20 mouse cellular contexts compared by ENCODE assay signal in the genomic region with DNA sequence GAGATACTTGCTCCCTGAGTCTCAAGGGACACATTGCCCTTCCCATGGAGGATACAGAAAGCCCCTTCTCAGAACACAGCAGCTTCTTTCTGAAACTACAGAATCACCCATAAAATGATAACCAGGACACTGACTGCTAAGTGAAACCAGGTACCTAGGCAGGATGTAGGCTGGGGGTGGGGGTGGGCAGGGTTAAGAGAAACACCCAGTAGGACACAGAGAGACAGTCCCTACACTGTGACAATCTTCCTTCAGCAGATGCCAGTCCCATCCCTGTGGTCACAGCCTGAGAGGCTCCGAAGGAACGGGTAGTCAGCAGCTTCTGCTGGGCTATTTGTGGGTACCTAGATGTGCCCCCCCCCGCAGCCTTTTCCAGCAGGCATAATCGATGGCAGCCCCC. TPM values are rescaled to one million over a fixed set of nuclear protein-coding genes. Genes with fewer than 3 reads are reported as not detected.
DNase-seq lines count a peak whose midpoint lies in the region; ATAC-seq and TF ChIP-seq lines count a peak whose summit lies in the region.
"Had no signal": no experiment of that assay in that cellular context is flagged by ENCODE, and none has a peak within 500 bp of the region (broad histone marks: within the 10 kb centered on the region; RNA-seq: fewer than 3 reads in every experiment).

No protein-coding gene starts in this region.

- TF ChIP-seq POLR2A in CH12.LX (IDR thresholded peaks at IDR 0.05; ENCODE audit: low read depth, low read length), result no peak; the same call in 1 of the 2 replicates

- H3K4me1 ChIP-seq in heart, embryonic 16.5 days (ENCODE audit: control insufficient read depth, insufficient read depth, low read length), result peaks cover 6% of the 10 kb centered on the region
- H3K4me1 ChIP-seq in midbrain, embryonic 12.5 days, result peaks cover 7% of the 10 kb centered on the region
- peaks cover 4% of the 10 kb centered on the region; the same call in 1 of the 2 replicates for H3K4me1 ChIP-seq in midbrain, embryonic 14.5 days (ENCODE audit: control insufficient read depth, insufficient read depth, low read length)
- peaks cover 19 to 59% of the 10 kb centered on the region in 2 experiments for H3K4me1 ChIP-seq in CH12.LX (ENCODE audit: control insufficient read depth in 1 of 2, insufficient read depth in 2 of 2)
- H3K4me1 ChIP-seq: forebrain, embryonic 15.5 days; limb, embryonic 10.5 days had no signal

- dilution Hi-C loops in CH12.LX (cut with MboI; ENCODE audit: extremely low pct_ligation_motif_present, extremely low pct_unique_long_range_greater_than_20kb, low sequenced_read_pairs), result no loop called here

- no peak for TF ChIP-seq CTCF in CH12.LX (conservative IDR thresholded peaks at IDR 0.05 in 1 of 2, IDR thresholded peaks at IDR 0.05 in 1 of 2; ENCODE audit: low read depth in 2 of 2, low read length in 2 of 2)

- DNase-seq in heart, postnatal 10 days, result no peak
- no peak for DNase-seq in midbrain, embryonic 14.5 days
- DNase-seq in CH12.LX (ENCODE audit: extremely low read depth), result no peak
- DNase-seq in cerebellum, postnatal 10 days, result no peak
- DNase-seq in left cerebral cortex, adult 11 months (ENCODE audit: low spot score), result no peak
- DNase-seq: cerebellum, postnatal 25 days; heart, adult 11 months; kidney, adult 2 months; kidney, postnatal 25 days; thymus, postnatal 14 days had no signal

- TF ChIP-seq EP300 in CH12.LX (IDR thresholded peaks at IDR 0.05; ENCODE audit: low read length), result no peak

- H3K4me3 ChIP-seq in heart, embryonic 16.5 days (ENCODE audit: low read length), result no peak overlapping the region
- no peak overlapping the region for H3K4me3 ChIP-seq in midbrain, embryonic 12.5 days
- no peak overlapping the region for H3K4me3 ChIP-seq in midbrain, embryonic 14.5 days (replicated peaks; ENCODE audit: low read depth, low read length)
- H3K4me3 ChIP-seq in CH12.LX (replicated peaks in 1 of 3; ENCODE audit: low read depth in 2 of 3, low read length in 2 of 3, poor library complexity in 1 of 3) (peak overlapping the region; percentile 36 to 57 (median 42)), macrophage (ENCODE audit: inconsistent target) (no peak overlapping the region)
- H3K4me3 ChIP-seq: forebrain, embryonic 15.5 days; heart, embryonic 15.5 days; limb, embryonic 10.5 days; myocyte had no signal

- 66% methylated on average over 4 of the region's 4 CpGs for WGBS in heart, embryonic 16.5 days
- 89% methylated on average over 4 of the region's 4 CpGs for WGBS in midbrain, embryonic 12.5 days
- WGBS in midbrain, embryonic 14.5 days, result 92% methylated on average over 4 of the region's 4 CpGs
- WGBS in macrophage (ENCODE audit: missing documents), result 60% methylated on average over 4 of the region's 4 CpGs

- no peak overlapping the region for H3K9ac ChIP-seq in heart, embryonic 16.5 days (ENCODE audit: low read length)
- H3K9ac ChIP-seq in midbrain, embryonic 12.5 days (replicated peaks), result no peak overlapping the region
- no peak overlapping the region for H3K9ac ChIP-seq in midbrain, embryonic 14.5 days (replicated peaks; ENCODE audit: low read length)
- H3K9ac ChIP-seq in CH12.LX (ENCODE audit: insufficient read depth, low read depth), result peak overlapping the region; percentile 72
- H3K9ac ChIP-seq: forebrain, embryonic 15.5 days; heart, embryonic 15.5 days had no signal

- H3K79me2 ChIP-seq in CH12.LX (replicated peaks; ENCODE audit: control insufficient read depth, extremely low read depth, insufficient read depth, poor library complexity, severe bottlenecking) (no peaks in the 10 kb centered on the region; the same call in 1 of the 2 replicates), macrophage (ENCODE audit: inconsistent target) (no peaks in the 10 kb centered on the region)

- no peaks in the 10 kb centered on the region for H3K27me3 ChIP-seq in heart, embryonic 16.5 days (ENCODE audit: control insufficient read depth, insufficient read depth, low read length)
- no peaks in the 10 kb centered on the region for H3K27me3 ChIP-seq in midbrain, embryonic 12.5 days
- no peaks in the 10 kb centered on the region for H3K27me3 ChIP-seq in midbrain, embryonic 14.5 days (ENCODE audit: control insufficient read depth, insufficient read depth, low read length)
- H3K27me3 ChIP-seq in CH12.LX (replicated peaks), result no peaks in the 10 kb centered on the region
- H3K27me3 ChIP-seq: forebrain, embryonic 15.5 days; heart, embryonic 15.5 days had no signal

- intact Hi-C loops in heart, postnatal 10 days (cut with DNase I), result no loop called here

- no peak overlapping the region for H3K27ac ChIP-seq in heart, embryonic 16.5 days (ENCODE audit: low read length)
- H3K27ac ChIP-seq in midbrain, embryonic 12.5 days (replicated peaks), result no peak overlapping the region
- H3K27ac ChIP-seq in midbrain, embryonic 14.5 days (replicated peaks; ENCODE audit: low read depth, low read length), result no peak overlapping the region
- H3K27ac ChIP-seq in CH12.LX (ENCODE audit: insufficient read depth, low read depth) (peak overlapping the region; percentile 94), macrophage (peak overlapping the region; percentile 93)
- H3K27ac ChIP-seq: forebrain, embryonic 15.5 days; limb, embryonic 10.5 days had no signal

- no peaks in the 10 kb centered on the region for H3K9me3 ChIP-seq in heart, embryonic 16.5 days (replicated peaks; ENCODE audit: control insufficient read depth, low read length)
- no peaks in the 10 kb centered on the region for H3K9me3 ChIP-seq in midbrain, embryonic 12.5 days
- H3K9me3 ChIP-seq in midbrain, embryonic 14.5 days (ENCODE audit: control insufficient read depth, low read length), result no peaks in the 10 kb centered on the region
- no peaks in the 10 kb centered on the region for H3K9me3 ChIP-seq in CH12.LX (replicated peaks; ENCODE audit: low read length)
- H3K9me3 ChIP-seq: forebrain, embryonic 15.5 days; heart, embryonic 15.5 days; limb, embryonic 10.5 days; megakaryocyte, embryonic 14.5 days had no signal

- in situ Hi-C loops in CH12.LX (cut with MboI; ENCODE audit: low pct_ligation_motif_present, low pct_unique_long_range_greater_than_20kb, low sequenced_read_pairs), result loop anchor here (5.0 kb wide), 3 partner anchors 42 to 257 kb away; a partner anchor contains a TSS

- TF ChIP-seq RAD21 in CH12.LX (IDR thresholded peaks at IDR 0.05; ENCODE audit: low read depth, low read length), result no peak

- no peak for ATAC-seq in heart, embryonic 16.5 days (replicated peaks; ENCODE audit: extremely low read depth, insufficient read depth, low FRiP score)
- 0 out of 2 replicates have a peak, but pooled peaks have one; percentile 5 for ATAC-seq in midbrain, embryonic 12.5 days (ENCODE audit: low FRiP score, low read depth)
- no peak for ATAC-seq in midbrain, embryonic 14.5 days (ENCODE audit: low FRiP score, low TSS enrichment)

- no peaks in the 10 kb centered on the region for H3K36me3 ChIP-seq in heart, embryonic 16.5 days (ENCODE audit: control insufficient read depth, insufficient read depth)
- H3K36me3 ChIP-seq in midbrain, embryonic 12.5 days, result no peaks in the 10 kb centered on the region
- H3K36me3 ChIP-seq in midbrain, embryonic 14.5 days (ENCODE audit: control insufficient read depth, insufficient read depth, low read length), result no peaks in the 10 kb centered on the region
- peaks cover 4 to 16% of the 10 kb centered on the region in 2 experiments for H3K36me3 ChIP-seq in CH12.LX (replicated peaks in 1 of 2; ENCODE audit: control insufficient read depth in 1 of 2, insufficient read depth in 1 of 2, low read length in 1 of 2)
- H3K36me3 ChIP-seq in macrophage (ENCODE audit: inconsistent target), result no peaks in the 10 kb centered on the region
- H3K36me3 ChIP-seq: forebrain, embryonic 15.5 days; G1E; heart, embryonic 15.5 days; limb, embryonic 10.5 days had no signal

- peak overlapping the region; percentile 7; the same call in 1 of the 2 replicates for H3K4me2 ChIP-seq in heart, embryonic 16.5 days (ENCODE audit: low read depth, low read length)
- H3K4me2 ChIP-seq in midbrain, embryonic 12.5 days (replicated peaks), result no peak overlapping the region
- H3K4me2 ChIP-seq in midbrain, embryonic 14.5 days (ENCODE audit: low read length), result no peak overlapping the region
- peak overlapping the region; percentile 52 for H3K4me2 ChIP-seq in CH12.LX (ENCODE audit: insufficient read depth, low read depth, poor library complexity, severe bottlenecking)
- H3K4me2 ChIP-seq: forebrain, embryonic 15.5 days; heart, embryonic 15.5 days; liver, embryonic 11.5 days had no signal

TF ChIP-seq in CH12.LX, 34 proteins besides CTCF, POLR2A, EP300 and RAD21 (continues in another document):
- no peak for TF ChIP-seq MYC (IDR thresholded peaks at IDR 0.05; ENCODE audit: low read depth, low read length)
- no peak for TF ChIP-seq JUN (IDR thresholded peaks at IDR 0.05; ENCODE audit: insufficient read depth, low read depth, low read length)

RNA-seq across cellular contexts. Expression of a gene that starts 27.8 kb away (rescaled TPM):
- polyA plus RNA-seq in heart, embryonic 16.5 days (2015; fragmentation: Nextera tagmentation; extraction: Ambion mirVana), result 0.86 and 2.6 TPM in 2 replicates
- 1 to 10 TPM in 1 of 2 experiments, under 1 TPM in 1; 0.45 to 1.1 TPM for total RNA-seq in heart, postnatal 10 days (2021)
- 0.72 and 1.1 TPM in 2 replicates for polyA plus RNA-seq in midbrain, embryonic 12.5 days (2016; fragmentation: Nextera tagmentation; extraction: Ambion mirVana)
- polyA plus RNA-seq in midbrain, embryonic 14.5 days (2014; fragmentation: Nextera tagmentation; extraction: Ambion mirVana), result 0.59 and 0.80 TPM in 2 replicates
- 55.8 and 64.7 TPM in 2 replicates for total RNA-seq in CH12.LX (2012; rRNA removed)
- 151 and 164 TPM in 2 replicates for total RNA-seq in CH12.LX (2014; rRNA removed)
- 130 and 139 TPM in 2 replicates for polyA plus RNA-seq in CH12.LX (2012; ENCODE audit: insufficient read length, low read depth)
- 100 to 1,000 TPM in 22 of 26 experiments, 10 to 100 TPM in 4; 65.8 to 335 (median 180) TPM for total RNA-seq in macrophage (2018; cell fraction: chromatin; rRNA removed)
- total RNA-seq in macrophage (2018; cell fraction: cytosol; rRNA removed), result 10 to 100 TPM; 16.6 to 45.8 (median 27.9) TPM
- 100 to 1,000 TPM in 25 of 26 experiments, 10 to 100 TPM in 1; 97.8 to 265 (median 186) TPM for total RNA-seq in macrophage (2018; cell fraction: nucleus; rRNA removed)
- 21.9 to 32.0 TPM (median 29.3 TPM) in 3 replicates for polyA plus RNA-seq in macrophage (2018)
- polyA plus RNA-seq: G1E had no signal

RNA-seq across cellular contexts. Expression of a gene that starts 42.6 kb away (rescaled TPM):
- polyA plus RNA-seq in heart, embryonic 16.5 days (2015; fragmentation: Nextera tagmentation; extraction: Ambion mirVana), result 23.5 and 24.1 TPM in 2 replicates
- total RNA-seq in heart, postnatal 10 days (2021), result 100 to 1,000 TPM; 106 to 108 TPM
- 69.2 and 79.9 TPM in 2 replicates for polyA plus RNA-seq in midbrain, embryonic 12.5 days (2016; fragmentation: Nextera tagmentation; extraction: Ambion mirVana)
- 74.8 and 94.5 TPM in 2 replicates for polyA plus RNA-seq in midbrain, embryonic 14.5 days (2014; fragmentation: Nextera tagmentation; extraction: Ambion mirVana)
- total RNA-seq in CH12.LX (2012; rRNA removed), result 90.2 and 101 TPM in 2 replicates
- total RNA-seq in CH12.LX (2014; rRNA removed), result 239 and 263 TPM in 2 replicates
- polyA plus RNA-seq in CH12.LX (2012; ENCODE audit: insufficient read length, low read depth), result 98.4 and 111 TPM in 2 replicates
- 100 to 1,000 TPM in 2 of 26 experiments, 10 to 100 TPM in 24; 33.9 to 109 (median 74.3) TPM for total RNA-seq in macrophage (2018; cell fraction: chromatin; rRNA removed)
- 100 to 1,000 TPM in 25 of 26 experiments, 10 to 100 TPM in 1; 99.5 to 166 (median 146) TPM for total RNA-seq in macrophage (2018; cell fraction: cytosol; rRNA removed)
- 100 to 1,000 TPM in 15 of 26 experiments, 10 to 100 TPM in 11; 65.3 to 172 (median 109) TPM for total RNA-seq in macrophage (2018; cell fraction: nucleus; rRNA removed)
- 120 to 143 TPM (median 143 TPM) in 3 replicates for polyA plus RNA-seq in macrophage (2018)

Comparison
In these comparisons a context has a peak if more than half of its experiments do, and no peak if none do; other contexts are left out.
1. H3K27ac ChIP-seq: peak in CH12.LX (single experiment) and macrophage (single experiment); none in heart, embryonic 16.5 days (single experiment), midbrain, embryonic 12.5 days (single experiment) and midbrain, embryonic 14.5 days (single experiment).
2. H3K4me2 ChIP-seq: peak in heart, embryonic 16.5 days (single experiment) and CH12.LX (single experiment); none in midbrain, embryonic 12.5 days (single experiment) and midbrain, embryonic 14.5 days (single experiment).
3. H3K4me3 ChIP-seq: peak in CH12.LX (3 of 3); none in heart, embryonic 16.5 days (single experiment), midbrain, embryonic 12.5 days (single experiment), midbrain, embryonic 14.5 days (single experiment) and macrophage (single experiment).